Mouse (Mus musculus): Measurements from ENCODE around the gene Sdc3. TPM values are rescaled to one million over a fixed set of nuclear protein-coding genes. Genes with fewer than 3 reads are reported as not detected.

Gene Sdc3
- total and polyA plus RNA-seq, 3 experiments = 32.7 to 51.9 (median 38.3) TPM

DNA sequence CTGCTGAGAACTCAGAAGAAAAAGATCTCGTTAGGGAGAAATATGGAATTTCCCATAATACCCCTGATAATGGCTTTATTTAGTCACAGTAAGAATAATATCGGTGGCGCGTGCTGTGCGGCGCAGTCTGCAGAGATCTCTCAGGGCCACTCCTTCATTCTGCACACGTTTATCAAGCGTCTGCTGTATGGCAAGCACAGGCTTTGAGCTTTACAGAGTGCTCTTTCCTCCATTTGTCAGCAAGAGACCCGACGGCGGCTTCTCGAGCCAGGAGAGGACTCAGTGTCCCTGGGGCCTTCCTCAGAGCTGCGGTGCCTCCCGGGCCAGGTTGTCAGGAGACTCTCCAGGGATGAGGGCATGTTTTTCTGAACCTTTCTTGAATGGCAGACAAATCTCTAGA lies 56.5 kb downstream of the Sdc3 start:
- H3K27ac ChIP-seq = no peak overlapping the region
- H3K79me2 ChIP-seq (replicated peaks; ENCODE audit: control insufficient read depth, insufficient read depth, low read length) = no peaks in the 10 kb centered on the region
- no peaks in the 10 kb centered on the region for H3K27me3 ChIP-seq (ENCODE audit: control insufficient read depth, insufficient read depth, low read length)
- no peaks in the 10 kb centered on the region for H3K36me3 ChIP-seq (ENCODE audit: control insufficient read depth, insufficient read depth, low read length)
- no peak for DNase-seq
- no peaks in the 10 kb centered on the region for H3K4me1 ChIP-seq (ENCODE audit: control insufficient read depth, insufficient read depth, low read length)
- intact Hi-C loops (cut with DNase I) = no loop called here
- TF ChIP-seq POLR2A (IDR thresholded peaks at IDR 0.05; ENCODE audit: insufficient read depth, low read depth, low read length) (no peak), EP300 (IDR thresholded peaks at IDR 0.05; ENCODE audit: insufficient read depth, low read depth, low read length) (no peak), CTCF (IDR thresholded peaks at IDR 0.05) (no peak)
- H3K4me3 ChIP-seq = no peak overlapping the region
- H3K9ac ChIP-seq (ENCODE audit: low read depth, low read length) = no peak overlapping the region
- WGBS = 81% methylated on average over 14 of the region's 14 CpGs

DNA sequence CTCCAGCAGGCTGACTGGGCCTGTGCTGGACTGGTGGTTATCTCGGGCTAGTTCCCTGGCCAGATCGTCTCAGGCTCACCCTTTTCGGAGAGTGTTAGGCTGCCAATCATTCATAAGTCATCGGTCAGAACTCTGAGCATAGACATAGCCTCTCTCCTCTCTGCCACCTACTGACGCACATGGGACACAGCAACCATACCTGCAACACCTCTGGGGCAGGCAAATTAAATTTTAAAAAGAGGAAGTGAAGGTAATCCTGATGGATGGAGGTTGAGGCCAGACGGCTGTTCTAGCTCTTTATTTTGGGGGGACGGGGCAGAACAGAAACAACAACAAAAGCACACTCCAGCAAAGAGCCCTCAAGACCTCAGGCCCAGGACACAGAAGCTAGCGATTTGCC lies 65.3 kb downstream of the Sdc3 start:
- intact Hi-C loops (cut with DNase I) = no loop called here
- DNase-seq = no peak
- Histone ChIP-seq H3K36me3 (ENCODE audit: control insufficient read depth, insufficient read depth, low read length) (no peaks in the 10 kb centered on the region), H3K27ac (no peak overlapping the region), H3K4me3 (no peak overlapping the region), H3K27me3 (ENCODE audit: control insufficient read depth, insufficient read depth, low read length) (no peaks in the 10 kb centered on the region), H3K4me1 (ENCODE audit: control insufficient read depth, insufficient read depth, low read length) (peaks cover 4% of the 10 kb centered on the region), H3K9ac (ENCODE audit: low read depth, low read length) (no peak overlapping the region), H3K79me2 (replicated peaks; ENCODE audit: control insufficient read depth, insufficient read depth, low read length) (no peaks in the 10 kb centered on the region)
- 61% methylated on average over 8 of the region's 8 CpGs for WGBS
- peak; percentile 62 for TF ChIP-seq CTCF (IDR thresholded peaks at IDR 0.05)
- no peak for TF ChIP-seq EP300 (IDR thresholded peaks at IDR 0.05; ENCODE audit: insufficient read depth, low read depth, low read length)

DNA sequence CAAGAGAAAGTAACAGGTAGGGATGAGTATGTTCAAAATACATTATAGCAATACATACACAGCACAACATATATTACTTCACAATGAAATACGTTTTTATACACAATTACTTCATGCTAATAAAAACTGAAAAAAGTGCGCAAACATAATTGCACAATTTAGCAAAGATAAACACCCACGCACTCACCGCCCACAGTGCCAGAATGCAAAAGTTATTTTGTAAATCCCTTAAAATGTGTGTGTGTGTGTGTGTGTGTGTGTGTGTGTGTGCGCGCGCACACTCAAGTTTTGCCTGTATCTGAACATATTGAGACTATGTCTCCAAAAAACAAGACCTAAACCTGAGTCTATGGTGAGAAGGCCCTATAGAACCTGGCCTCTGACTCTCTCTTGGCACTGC lies 66.5 kb downstream of the Sdc3 start:
- Histone ChIP-seq H3K4me3 (no peak overlapping the region), H3K27me3 (ENCODE audit: control insufficient read depth, insufficient read depth, low read length) (no peaks in the 10 kb centered on the region), H3K9ac (ENCODE audit: low read depth, low read length) (no peak overlapping the region), H3K79me2 (replicated peaks; ENCODE audit: control insufficient read depth, insufficient read depth, low read length) (no peaks in the 10 kb centered on the region), H3K36me3 (ENCODE audit: control insufficient read depth, insufficient read depth, low read length) (no peaks in the 10 kb centered on the region), H3K27ac (no peak overlapping the region), H3K4me1 (ENCODE audit: control insufficient read depth, insufficient read depth, low read length) (peaks cover 4% of the 10 kb centered on the region)
- intact Hi-C loops (cut with DNase I) = no loop called here
- no peak for DNase-seq
- TF ChIP-seq POLR2A (IDR thresholded peaks at IDR 0.05; ENCODE audit: insufficient read depth, low read depth, low read length) = no peak
- TF ChIP-seq EP300 (IDR thresholded peaks at IDR 0.05; ENCODE audit: insufficient read depth, low read depth, low read length) = no peak
- TF ChIP-seq CTCF (IDR thresholded peaks at IDR 0.05) = no peak
- WGBS = 96% methylated on average over 7 of the region's 7 CpGs

DNA sequence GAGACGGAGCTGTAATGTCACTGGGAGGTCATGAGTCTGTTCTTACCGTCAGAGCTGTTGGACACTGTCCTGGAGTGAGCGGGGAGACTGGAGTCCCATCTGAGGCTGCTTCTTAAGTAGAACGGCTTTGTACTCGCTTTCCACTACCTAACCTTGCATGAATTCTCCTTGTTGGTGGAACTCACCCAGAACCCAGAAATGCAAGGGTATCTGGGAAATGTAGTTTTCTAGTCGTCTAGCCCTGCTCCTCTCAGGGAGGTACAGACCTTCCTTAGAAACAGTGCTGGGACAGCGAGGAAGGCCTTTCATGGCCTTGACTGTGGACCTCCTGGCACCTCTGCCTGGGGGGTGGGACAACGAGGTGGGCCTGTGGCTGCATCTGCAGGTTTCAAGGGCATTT lies 67.1 kb downstream of the Sdc3 start:
- TF ChIP-seq EP300 (IDR thresholded peaks at IDR 0.05; ENCODE audit: insufficient read depth, low read depth, low read length) (no peak), POLR2A (IDR thresholded peaks at IDR 0.05; ENCODE audit: insufficient read depth, low read depth, low read length) (no peak), CTCF (IDR thresholded peaks at IDR 0.05) (no peak)
- DNase-seq = no peak
- Histone ChIP-seq H3K36me3 (ENCODE audit: control insufficient read depth, insufficient read depth, low read length) (no peaks in the 10 kb centered on the region), H3K27me3 (ENCODE audit: control insufficient read depth, insufficient read depth, low read length) (no peaks in the 10 kb centered on the region), H3K9ac (ENCODE audit: low read depth, low read length) (no peak overlapping the region), H3K4me3 (peak overlapping the region; percentile 8; the same call in 1 of the 2 replicates), H3K4me1 (ENCODE audit: control insufficient read depth, insufficient read depth, low read length) (peaks cover 4% of the 10 kb centered on the region), H3K27ac (no peak overlapping the region; the same call in 1 of the 2 replicates), H3K79me2 (replicated peaks; ENCODE audit: control insufficient read depth, insufficient read depth, low read length) (no peaks in the 10 kb centered on the region)
- WGBS = 50% methylated on average over 8 of the region's 8 CpGs
- intact Hi-C loops (cut with DNase I) = no loop called here

DNA sequence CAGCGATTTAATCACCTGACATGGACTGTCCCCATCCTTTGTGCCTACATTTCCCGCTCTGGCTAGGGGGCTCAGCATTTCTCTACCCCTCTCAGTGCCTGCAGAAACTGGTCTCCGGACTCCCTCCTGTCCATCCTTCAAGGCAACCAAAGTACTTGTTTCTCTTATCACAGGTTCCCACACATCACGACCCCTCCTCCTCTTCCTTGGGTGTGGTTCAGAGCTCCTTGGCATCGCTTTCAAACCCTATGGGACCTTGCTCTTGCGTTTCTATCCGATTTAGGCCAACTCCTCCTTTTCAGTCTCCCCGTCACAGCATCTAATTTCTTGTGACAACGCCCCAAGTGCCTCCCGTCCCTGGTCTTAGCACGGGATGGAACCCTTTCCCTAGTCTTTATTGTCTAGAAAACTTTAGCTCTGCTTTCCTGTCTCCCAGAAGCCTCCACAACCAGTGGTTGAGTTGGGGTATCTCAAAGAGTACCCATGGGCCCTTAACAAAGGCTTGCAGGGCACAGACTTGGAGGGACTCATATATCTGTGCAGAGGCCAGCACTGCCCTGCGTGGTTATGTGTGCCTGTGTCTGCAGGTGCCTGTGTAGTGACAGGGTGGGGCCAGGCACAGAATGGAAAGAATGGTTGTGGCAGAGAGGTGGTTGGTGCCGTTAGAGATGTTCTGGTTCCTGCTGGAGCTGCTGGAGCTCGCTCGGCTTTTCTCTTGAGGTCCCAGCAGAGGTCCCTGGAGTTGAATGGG lies 68.7 kb downstream of the Sdc3 start:
- H3K27ac ChIP-seq = no peak overlapping the region
- H3K27me3 ChIP-seq (ENCODE audit: control insufficient read depth, insufficient read depth, low read length) = no peaks in the 10 kb centered on the region
- no peaks in the 10 kb centered on the region for H3K79me2 ChIP-seq (replicated peaks; ENCODE audit: control insufficient read depth, insufficient read depth, low read length)
- TF ChIP-seq CTCF (IDR thresholded peaks at IDR 0.05) (no peak), POLR2A (IDR thresholded peaks at IDR 0.05; ENCODE audit: insufficient read depth, low read depth, low read length) (no peak), EP300 (IDR thresholded peaks at IDR 0.05; ENCODE audit: insufficient read depth, low read depth, low read length) (no peak)
- no peak for DNase-seq
- 43% methylated on average over 15 of the region's 15 CpGs for WGBS
- H3K36me3 ChIP-seq (ENCODE audit: control insufficient read depth, insufficient read depth, low read length) = no peaks in the 10 kb centered on the region
- peaks cover 4% of the 10 kb centered on the region for H3K4me1 ChIP-seq (ENCODE audit: control insufficient read depth, insufficient read depth, low read length)
- no peak overlapping the region for H3K9ac ChIP-seq (ENCODE audit: low read depth, low read length)
- intact Hi-C loops (cut with DNase I) = no loop called here
- no peak overlapping the region; the same call in 1 of the 2 replicates for H3K4me3 ChIP-seq

DNA sequence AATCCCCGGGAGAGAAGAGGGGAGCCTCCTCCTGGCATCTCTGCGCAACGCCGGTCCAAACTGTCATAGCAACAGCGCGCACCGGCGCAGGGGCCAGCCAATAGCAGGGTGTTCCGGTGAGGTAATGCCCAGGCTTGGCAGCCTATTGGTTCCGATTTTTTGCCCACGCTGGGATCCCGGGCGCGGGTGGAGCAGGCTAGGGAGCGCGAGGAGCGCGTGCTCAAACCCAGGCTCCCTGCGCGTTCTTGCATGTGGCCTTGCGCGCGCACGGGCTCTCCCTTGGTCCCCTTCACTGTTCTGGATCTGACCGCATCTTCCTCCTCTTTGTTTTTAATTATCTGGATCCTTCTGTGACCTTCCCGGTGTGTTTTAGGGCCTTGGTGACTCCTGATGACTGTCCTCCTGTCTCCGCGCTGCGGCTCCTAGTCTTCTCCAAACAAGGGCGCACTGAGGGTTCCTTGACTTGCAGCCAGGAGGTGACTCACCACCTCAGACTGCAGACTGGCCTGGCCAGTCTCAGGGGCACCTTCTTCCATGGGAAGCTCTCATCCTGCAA lies 69.4 kb downstream of the Sdc3 start:
- H3K4me3 ChIP-seq = peak overlapping the region; percentile 44
- H3K79me2 ChIP-seq (replicated peaks; ENCODE audit: control insufficient read depth, insufficient read depth, low read length) = no peaks in the 10 kb centered on the region

More for the DNA sequence above, 69.4 kb downstream of the Sdc3 start:
- Histone ChIP-seq H3K36me3 (ENCODE audit: control insufficient read depth, insufficient read depth, low read length) (no peaks in the 10 kb centered on the region), H3K4me1 (ENCODE audit: control insufficient read depth, insufficient read depth, low read length) (peaks cover 4% of the 10 kb centered on the region), H3K27me3 (ENCODE audit: control insufficient read depth, insufficient read depth, low read length) (no peaks in the 10 kb centered on the region), H3K27ac (no peak overlapping the region), H3K9ac (ENCODE audit: low read depth, low read length) (no peak overlapping the region)
- intact Hi-C loops (cut with DNase I) = no loop called here
- DNase-seq = peak; percentile 73 to 80
- TF ChIP-seq EP300 (IDR thresholded peaks at IDR 0.05; ENCODE audit: insufficient read depth, low read depth, low read length) = no peak
- no peak for TF ChIP-seq POLR2A (IDR thresholded peaks at IDR 0.05; ENCODE audit: insufficient read depth, low read depth, low read length)
- TF ChIP-seq CTCF (IDR thresholded peaks at IDR 0.05) = peak; percentile 39
- 1% methylated on average over 30 of the region's 30 CpGs for WGBS

Data from heart, adult 2 months (tissue).